Mouse (Mus musculus): ENCODE results near the gene Pitpna. TPM values are rescaled to one million over a fixed set of nuclear protein-coding genes. Genes with fewer than 3 reads are reported as not detected.

Gene Pitpna
- polyA plus RNA-seq, 1 experiment from 2014 or later: 90.2 TPM

GRCm38 (mm10) chr11:75581495-75582149, 6.3 kb upstream of the Pitpna start:
- H3K4me1 ChIP-seq (replicated peaks; ENCODE audit: control insufficient read depth, insufficient read depth, low read length): no peaks in the 10 kb centered on the region

GRCm38 (mm10) chr11:75583521-75583920, 4.4 kb upstream of the Pitpna start:
- ATAC-seq: no peak
- H3K4me1 ChIP-seq (replicated peaks; ENCODE audit: control insufficient read depth, insufficient read depth, low read length): peaks cover 5% of the 10 kb centered on the region
- 57% methylated on average over 2 of the region's 2 CpGs for WGBS

More at GRCm38 (mm10) chr11:75581495-75582149, 6.3 kb upstream of the Pitpna start:
- 95% methylated on average over 7 of the region's 7 CpGs for WGBS
- Histone ChIP-seq H3K4me2 (ENCODE audit: low read length) (no peak overlapping the region), H3K27me3 (replicated peaks; ENCODE audit: control insufficient read depth, insufficient read depth, low read length) (no peaks in the 10 kb centered on the region), H3K27ac (ENCODE audit: low read length) (no peak overlapping the region), H3K36me3 (ENCODE audit: control insufficient read depth, insufficient read depth) (no peaks in the 10 kb centered on the region), H3K9ac (replicated peaks; ENCODE audit: low read depth, low read length) (no peak overlapping the region), H3K9me3 (ENCODE audit: control insufficient read depth, low read length) (no peaks in the 10 kb centered on the region), H3K4me3 (replicated peaks; ENCODE audit: low read length) (no peak overlapping the region)
- ATAC-seq: no peak

GRCm38 (mm10) chr11:75585061-75585460, 2.8 kb upstream of the Pitpna start:
- H3K4me2 ChIP-seq (ENCODE audit: low read length): no peak overlapping the region
- H3K9ac ChIP-seq (replicated peaks; ENCODE audit: low read depth, low read length): no peak overlapping the region
- H3K27me3 ChIP-seq (replicated peaks; ENCODE audit: control insufficient read depth, insufficient read depth, low read length): no peaks in the 10 kb centered on the region
- no peaks in the 10 kb centered on the region for H3K36me3 ChIP-seq (ENCODE audit: control insufficient read depth, insufficient read depth)
- H3K9me3 ChIP-seq (ENCODE audit: control insufficient read depth, low read length): no peaks in the 10 kb centered on the region
- H3K4me3 ChIP-seq (replicated peaks; ENCODE audit: low read length): no peak overlapping the region
- no peak overlapping the region for H3K27ac ChIP-seq (ENCODE audit: low read length)
- WGBS: 91% methylated on average over 4 of the region's 4 CpGs
- H3K4me1 ChIP-seq (replicated peaks; ENCODE audit: control insufficient read depth, insufficient read depth, low read length): peaks cover 21% of the 10 kb centered on the region
- ATAC-seq: no peak

More at GRCm38 (mm10) chr11:75583521-75583920, 4.4 kb upstream of the Pitpna start:
- H3K27me3 ChIP-seq (replicated peaks; ENCODE audit: control insufficient read depth, insufficient read depth, low read length): no peaks in the 10 kb centered on the region
- no peak overlapping the region for H3K4me2 ChIP-seq (ENCODE audit: low read length)
- no peaks in the 10 kb centered on the region for H3K36me3 ChIP-seq (ENCODE audit: control insufficient read depth, insufficient read depth)
- no peaks in the 10 kb centered on the region for H3K9me3 ChIP-seq (ENCODE audit: control insufficient read depth, low read length)
- H3K4me3 ChIP-seq (replicated peaks; ENCODE audit: low read length): no peak overlapping the region
- no peak overlapping the region for H3K9ac ChIP-seq (replicated peaks; ENCODE audit: low read depth, low read length)
- no peak overlapping the region for H3K27ac ChIP-seq (ENCODE audit: low read length)

- 72% methylated on average over 5 of the region's 5 CpGs for WGBS
- no peak overlapping the region for H3K27ac ChIP-seq (ENCODE audit: low read length)
- ATAC-seq: no peak
- no peak overlapping the region for H3K4me3 ChIP-seq (replicated peaks; ENCODE audit: low read length)
- no peaks in the 10 kb centered on the region for H3K27me3 ChIP-seq (replicated peaks; ENCODE audit: control insufficient read depth, insufficient read depth, low read length)
- H3K4me1 ChIP-seq (replicated peaks; ENCODE audit: control insufficient read depth, insufficient read depth, low read length): peaks cover 23% of the 10 kb centered on the region
- no peak overlapping the region for H3K4me2 ChIP-seq (ENCODE audit: low read length)
- H3K36me3 ChIP-seq (ENCODE audit: control insufficient read depth, insufficient read depth): no peaks in the 10 kb centered on the region
- H3K9me3 ChIP-seq (ENCODE audit: control insufficient read depth, low read length): no peaks in the 10 kb centered on the region
- H3K9ac ChIP-seq (replicated peaks; ENCODE audit: low read depth, low read length): no peak overlapping the region
These were observed 1.9 kb upstream of the Pitpna start for GRCm38 (mm10) chr11:75585978-75586377.

- Histone ChIP-seq H3K4me3 (replicated peaks; ENCODE audit: low read length) (no peak overlapping the region), H3K4me1 (replicated peaks; ENCODE audit: control insufficient read depth, insufficient read depth, low read length) (peaks cover 23% of the 10 kb centered on the region), H3K9me3 (ENCODE audit: control insufficient read depth, low read length) (no peaks in the 10 kb centered on the region), H3K36me3 (ENCODE audit: control insufficient read depth, insufficient read depth) (no peaks in the 10 kb centered on the region), H3K4me2 (ENCODE audit: low read length) (no peak overlapping the region), H3K27me3 (replicated peaks; ENCODE audit: control insufficient read depth, insufficient read depth, low read length) (no peaks in the 10 kb centered on the region), H3K9ac (replicated peaks; ENCODE audit: low read depth, low read length) (no peak overlapping the region), H3K27ac (ENCODE audit: low read length) (no peak overlapping the region)
- ATAC-seq: no peak
- 87% methylated on average over 5 of the region's 5 CpGs for WGBS
These were observed 934 bp upstream of the Pitpna start for GRCm38 (mm10) chr11:75586963-75587362.

- Histone ChIP-seq H3K27me3 (replicated peaks; ENCODE audit: control insufficient read depth, insufficient read depth, low read length) (no peaks in the 10 kb centered on the region), H3K4me1 (replicated peaks; ENCODE audit: control insufficient read depth, insufficient read depth, low read length) (peaks cover 23% of the 10 kb centered on the region), H3K27ac (ENCODE audit: low read length) (peak overlapping the region; percentile 74), H3K36me3 (ENCODE audit: control insufficient read depth, insufficient read depth) (peaks cover 2% of the 10 kb centered on the region; the same call in 1 of the 2 replicates), H3K9ac (replicated peaks; ENCODE audit: low read depth, low read length) (peak overlapping the region; percentile 91), H3K4me2 (ENCODE audit: low read length) (peak overlapping the region; percentile 93), H3K9me3 (ENCODE audit: control insufficient read depth, low read length) (no peaks in the 10 kb centered on the region), H3K4me3 (replicated peaks; ENCODE audit: low read length) (peak overlapping the region; percentile 73)
- peak; percentile 85 for ATAC-seq
- under 1% methylated on average over 37 of the region's 37 CpGs for WGBS
These were observed 516 bp downstream of the Pitpna start for GRCm38 (mm10) chr11:75588285-75588941.

- no peak for ATAC-seq
- H3K4me3 ChIP-seq (replicated peaks; ENCODE audit: low read length): no peak overlapping the region
- no peaks in the 10 kb centered on the region for H3K27me3 ChIP-seq (replicated peaks; ENCODE audit: control insufficient read depth, insufficient read depth, low read length)
- no peak overlapping the region for H3K27ac ChIP-seq (ENCODE audit: low read length)
- 91% methylated on average over 5 of the region's 5 CpGs for WGBS
- no peaks in the 10 kb centered on the region for H3K9me3 ChIP-seq (ENCODE audit: control insufficient read depth, low read length)
- no peak overlapping the region for H3K4me2 ChIP-seq (ENCODE audit: low read length)
- peaks cover 19% of the 10 kb centered on the region for H3K4me1 ChIP-seq (replicated peaks; ENCODE audit: control insufficient read depth, insufficient read depth, low read length)
- peaks cover 2% of the 10 kb centered on the region; the same call in 1 of the 2 replicates for H3K36me3 ChIP-seq (ENCODE audit: control insufficient read depth, insufficient read depth)
- no peak overlapping the region for H3K9ac ChIP-seq (replicated peaks; ENCODE audit: low read depth, low read length)
These were observed 4.7 kb downstream of the Pitpna start for GRCm38 (mm10) chr11:75592612-75593011.

- Histone ChIP-seq H3K4me1 (replicated peaks; ENCODE audit: control insufficient read depth, insufficient read depth, low read length) (peaks cover 8% of the 10 kb centered on the region), H3K9ac (replicated peaks; ENCODE audit: low read depth, low read length) (no peak overlapping the region), H3K4me3 (replicated peaks; ENCODE audit: low read length) (no peak overlapping the region), H3K9me3 (ENCODE audit: control insufficient read depth, low read length) (no peaks in the 10 kb centered on the region), H3K27ac (ENCODE audit: low read length) (no peak overlapping the region), H3K4me2 (ENCODE audit: low read length) (no peak overlapping the region), H3K27me3 (replicated peaks; ENCODE audit: control insufficient read depth, insufficient read depth, low read length) (no peaks in the 10 kb centered on the region), H3K36me3 (ENCODE audit: control insufficient read depth, insufficient read depth) (peaks cover 11% of the 10 kb centered on the region; the same call in 1 of the 2 replicates)
- no peak for ATAC-seq
- 85% methylated on average over 9 of the region's 9 CpGs for WGBS
These were observed 6.5 kb downstream of the Pitpna start for GRCm38 (mm10) chr11:75594431-75594830.

- H3K4me1 ChIP-seq (replicated peaks; ENCODE audit: control insufficient read depth, insufficient read depth, low read length): no peaks in the 10 kb centered on the region
- H3K27ac ChIP-seq (ENCODE audit: low read length): no peak overlapping the region
- H3K27me3 ChIP-seq (replicated peaks; ENCODE audit: control insufficient read depth, insufficient read depth, low read length): no peaks in the 10 kb centered on the region
- no peak overlapping the region for H3K9ac ChIP-seq (replicated peaks; ENCODE audit: low read depth, low read length)
- no peak for ATAC-seq
- H3K4me2 ChIP-seq (ENCODE audit: low read length): no peak overlapping the region
- 60% methylated on average over 2 of the region's 2 CpGs for WGBS
- peaks cover 11% of the 10 kb centered on the region; the same call in 1 of the 2 replicates for H3K36me3 ChIP-seq (ENCODE audit: control insufficient read depth, insufficient read depth)
- no peaks in the 10 kb centered on the region for H3K9me3 ChIP-seq (ENCODE audit: control insufficient read depth, low read length)
- no peak overlapping the region for H3K4me3 ChIP-seq (replicated peaks; ENCODE audit: low read length)
These were observed 7.5 kb downstream of the Pitpna start for GRCm38 (mm10) chr11:75595404-75595803.

All from forebrain, embryonic 16.5 days (tissue).